Mouse (Mus musculus): Measurements from ENCODE around the gene Acaa1b. TPM values are rescaled to one million over a fixed set of nuclear protein-coding genes. Genes with fewer than 3 reads are reported as not detected.

The Acaa1b gene
- not detected for polyA plus RNA-seq (2014; fragmentation: Illumina TruSeq; extraction: RNeasy Lipid Tissue Mini Kit (QIAGEN cat#74804); ENCODE audit: low read depth, low replicate concordance)

GRCm38 (mm10) chr9:119156278-119157201 lies at the start of gene Acaa1b:
Gene Acaa1b, minus strand, starts transcription at chr9:119157093.

GRCm38 (mm10) chr9:119158861-119159260 lies 2.0 kb upstream of the Acaa1b start, which contains the start of gene Gm47289:
Gene Gm47289, plus strand, starts transcription at chr9:119159161.

GRCm38 (mm10) chr9:119101992-119102782 lies 54.7 kb downstream of the Acaa1b start, which contains the start of gene Dlec1:
Gene Dlec1, plus strand, starts transcription at chr9:119102478.

Other genes with a start within 250 kb of the Acaa1b start
- gene Ctdspl, start 230.6 kb downstream of the Acaa1b start, polyA plus RNA-seq (2014; fragmentation: Illumina TruSeq; extraction: RNeasy Lipid Tissue Mini Kit (QIAGEN cat#74804); ENCODE audit: low read depth, low replicate concordance): 5.1 TPM
- 3.9 TPM for gene Vill, start 104.3 kb downstream of the Acaa1b start, polyA plus RNA-seq (2014; fragmentation: Illumina TruSeq; extraction: RNeasy Lipid Tissue Mini Kit (QIAGEN cat#74804); ENCODE audit: low read depth, low replicate concordance)
- gene Plcd1, start 63.6 kb downstream of the Acaa1b start, polyA plus RNA-seq (2014; fragmentation: Illumina TruSeq; extraction: RNeasy Lipid Tissue Mini Kit (QIAGEN cat#74804); ENCODE audit: low read depth, low replicate concordance): 0.53 TPM
- gene Dlec1, start 54.6 kb downstream of the Acaa1b start, polyA plus RNA-seq (2014; fragmentation: Illumina TruSeq; extraction: RNeasy Lipid Tissue Mini Kit (QIAGEN cat#74804); ENCODE audit: low read depth, low replicate concordance): 4.4 TPM
- gene Gm47289, start 2.1 kb upstream of the Acaa1b start, polyA plus RNA-seq (2014; fragmentation: Illumina TruSeq; extraction: RNeasy Lipid Tissue Mini Kit (QIAGEN cat#74804); ENCODE audit: low read depth, low replicate concordance): not detected
- not detected for gene Slc22a13, start 52.0 kb upstream of the Acaa1b start, polyA plus RNA-seq (2014; fragmentation: Illumina TruSeq; extraction: RNeasy Lipid Tissue Mini Kit (QIAGEN cat#74804); ENCODE audit: low read depth, low replicate concordance)
- gene Oxsr1, start 165.3 kb upstream of the Acaa1b start, polyA plus RNA-seq (2014; fragmentation: Illumina TruSeq; extraction: RNeasy Lipid Tissue Mini Kit (QIAGEN cat#74804); ENCODE audit: low read depth, low replicate concordance): 13.5 TPM
- gene Acaa1a, start 182.6 kb upstream of the Acaa1b start, polyA plus RNA-seq (2014; fragmentation: Illumina TruSeq; extraction: RNeasy Lipid Tissue Mini Kit (QIAGEN cat#74804); ENCODE audit: low read depth, low replicate concordance): 0.59 TPM
- 5.8 TPM for gene Myd88, start 184.3 kb upstream of the Acaa1b start, polyA plus RNA-seq (2014; fragmentation: Illumina TruSeq; extraction: RNeasy Lipid Tissue Mini Kit (QIAGEN cat#74804); ENCODE audit: low read depth, low replicate concordance)
- 3.6 TPM for gene Xylb, start 200.3 kb upstream of the Acaa1b start, polyA plus RNA-seq (2014; fragmentation: Illumina TruSeq; extraction: RNeasy Lipid Tissue Mini Kit (QIAGEN cat#74804); ENCODE audit: low read depth, low replicate concordance)
- gene Slc22a14, start 208.5 kb upstream of the Acaa1b start, polyA plus RNA-seq (2014; fragmentation: Illumina TruSeq; extraction: RNeasy Lipid Tissue Mini Kit (QIAGEN cat#74804); ENCODE audit: low read depth, low replicate concordance): 251 TPM
- 0.22 TPM for gene Acvr2b, start 245.0 kb upstream of the Acaa1b start, polyA plus RNA-seq (2014; fragmentation: Illumina TruSeq; extraction: RNeasy Lipid Tissue Mini Kit (QIAGEN cat#74804); ENCODE audit: low read depth, low replicate concordance)